Mouse (Mus musculus) left cerebral cortex, adult 18-20 months (tissue): ENCODE measurements around the gene C87436. TPM values are rescaled to one million over a fixed set of nuclear protein-coding genes. Genes with fewer than 3 reads are reported as not detected.

ENCODE experiments used
- DNase-seq, 2 experiments: peaks; one replicate each; pipeline ENCODE4 v3.0.0; 2021 to 2022; ENCODE audit warnings: low spot score in 2 of 2, mixed read lengths in 1 of 2
- total RNA-seq, 2 experiments: library from RNA; stranded (reverse); gene quantifications; 2 replicates each; pipeline ENCODE4 v1.2.3; 2021

Gene C87436
- total RNA-seq, 2 experiments from 2014 or later: 21.6 to 22.8 TPM

DNA sequence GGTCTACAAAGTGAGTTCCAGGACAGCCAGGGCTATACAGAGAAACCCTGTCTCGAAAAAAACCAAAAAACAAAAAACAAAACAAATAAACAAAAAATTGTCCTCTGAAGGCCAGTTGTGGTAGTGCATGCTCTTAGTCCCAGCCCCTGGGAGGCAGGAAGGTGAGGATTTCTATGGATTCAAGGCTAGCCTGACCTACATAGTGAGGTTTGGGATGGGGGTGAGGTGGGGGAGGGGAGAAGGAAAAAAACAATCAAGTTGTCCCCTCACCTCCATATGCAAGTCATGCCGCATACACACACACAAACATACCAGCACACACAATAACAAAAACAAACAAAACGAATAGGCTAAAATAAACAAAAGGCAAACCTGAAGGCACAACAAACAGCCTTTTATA is 70.6 kb downstream of the C87436 start:
- DNase-seq: no peak

- DNase-seq: no peak
Observed at GRCm38 (mm10) chr6:86509194-86509865, 71.2 kb downstream of the C87436 start.

GRCm38 (mm10) chr6:86509866-86510200 is 71.7 kb downstream of the C87436 start:
- DNase-seq: no peak

DNA sequence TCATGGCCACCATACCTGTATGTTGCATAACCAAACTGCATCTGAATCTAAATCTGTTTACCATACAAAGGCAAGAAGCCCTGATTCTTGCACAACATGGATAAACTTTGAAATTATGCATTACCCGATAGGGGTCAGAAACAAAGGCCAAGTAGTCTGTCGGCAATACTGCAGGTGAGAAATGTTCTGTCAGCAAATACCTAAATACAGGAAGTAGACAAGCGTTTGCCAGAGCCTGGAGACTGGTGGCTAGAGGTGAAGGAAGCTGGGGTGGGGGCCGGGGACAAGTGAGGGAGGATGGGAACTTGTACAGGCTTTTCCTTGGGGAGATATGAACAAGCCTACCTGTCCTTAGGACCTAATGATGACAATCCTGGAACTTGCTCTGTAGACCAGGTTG is 72.8 kb downstream of the C87436 start:
- no peak for DNase-seq

DNA sequence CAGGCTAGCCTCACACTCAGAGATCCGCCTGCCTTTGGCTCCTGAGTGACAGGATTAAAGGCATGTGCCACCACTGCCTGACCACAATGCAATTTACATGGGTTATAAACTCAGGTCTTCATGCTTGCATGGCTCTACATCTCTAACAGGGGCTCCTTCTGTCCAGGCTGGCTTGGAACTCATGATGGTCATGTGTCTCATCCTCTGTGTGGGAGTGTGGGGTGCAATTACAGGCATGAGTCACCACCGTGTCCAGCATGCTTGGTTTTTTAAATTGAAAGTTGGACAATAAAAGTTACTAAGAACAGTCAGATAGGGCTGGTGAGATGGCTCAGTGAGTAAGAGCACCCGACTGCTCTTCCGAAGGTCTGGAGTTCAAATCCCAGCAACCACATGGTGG is 75.1 kb downstream of the C87436 start:
- no peak for DNase-seq

DNA sequence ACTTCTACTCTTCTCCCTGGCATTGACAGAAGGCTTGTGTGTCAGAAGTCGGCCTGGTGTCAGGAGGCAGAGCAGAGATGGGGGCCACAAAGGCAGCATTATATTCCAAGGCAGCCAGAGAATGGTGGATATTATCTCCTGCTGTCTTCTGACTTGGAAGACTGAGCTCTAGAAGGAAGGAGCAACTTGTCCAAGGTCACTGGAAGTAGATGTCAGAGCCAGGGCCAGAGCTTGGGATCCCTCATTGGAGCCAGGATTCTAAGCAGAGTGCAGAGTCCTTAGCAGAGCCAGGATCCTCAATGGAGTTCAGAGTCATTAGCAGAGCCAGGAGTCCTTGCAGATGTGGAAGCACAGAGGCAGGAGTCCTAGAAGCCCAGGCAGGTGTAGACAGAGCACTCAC is 77.8 kb downstream of the C87436 start:
- no peak for DNase-seq

DNA sequence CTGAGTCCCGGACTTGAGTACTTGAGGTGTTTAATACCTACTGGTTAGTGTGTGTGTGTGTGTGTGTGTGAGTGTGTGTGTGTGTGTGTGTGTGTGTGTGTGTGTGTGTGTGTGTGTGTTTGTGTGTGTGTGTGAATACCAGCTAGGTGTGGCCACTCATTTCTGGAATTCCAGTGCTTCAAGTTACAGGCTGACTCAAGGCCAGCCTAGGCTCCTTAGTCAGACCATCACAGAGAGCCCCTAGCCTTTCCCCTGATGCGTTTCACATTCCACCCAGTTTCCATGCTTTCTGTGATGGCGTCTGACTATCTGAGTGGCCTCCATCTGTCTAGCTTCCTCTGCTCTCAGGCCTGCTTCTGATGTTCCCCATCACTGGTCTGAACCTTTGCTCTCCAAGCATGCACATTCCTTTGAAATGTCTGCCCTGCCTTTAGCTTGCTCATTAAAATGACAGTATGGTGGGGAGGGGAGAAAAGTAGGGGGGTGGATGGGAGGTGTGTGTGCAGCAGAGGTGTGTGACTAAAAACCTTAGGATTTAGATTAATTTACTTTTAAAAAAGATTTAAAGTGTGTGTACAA is 81.7 kb downstream of the C87436 start:
- DNase-seq: no peak

DNA sequence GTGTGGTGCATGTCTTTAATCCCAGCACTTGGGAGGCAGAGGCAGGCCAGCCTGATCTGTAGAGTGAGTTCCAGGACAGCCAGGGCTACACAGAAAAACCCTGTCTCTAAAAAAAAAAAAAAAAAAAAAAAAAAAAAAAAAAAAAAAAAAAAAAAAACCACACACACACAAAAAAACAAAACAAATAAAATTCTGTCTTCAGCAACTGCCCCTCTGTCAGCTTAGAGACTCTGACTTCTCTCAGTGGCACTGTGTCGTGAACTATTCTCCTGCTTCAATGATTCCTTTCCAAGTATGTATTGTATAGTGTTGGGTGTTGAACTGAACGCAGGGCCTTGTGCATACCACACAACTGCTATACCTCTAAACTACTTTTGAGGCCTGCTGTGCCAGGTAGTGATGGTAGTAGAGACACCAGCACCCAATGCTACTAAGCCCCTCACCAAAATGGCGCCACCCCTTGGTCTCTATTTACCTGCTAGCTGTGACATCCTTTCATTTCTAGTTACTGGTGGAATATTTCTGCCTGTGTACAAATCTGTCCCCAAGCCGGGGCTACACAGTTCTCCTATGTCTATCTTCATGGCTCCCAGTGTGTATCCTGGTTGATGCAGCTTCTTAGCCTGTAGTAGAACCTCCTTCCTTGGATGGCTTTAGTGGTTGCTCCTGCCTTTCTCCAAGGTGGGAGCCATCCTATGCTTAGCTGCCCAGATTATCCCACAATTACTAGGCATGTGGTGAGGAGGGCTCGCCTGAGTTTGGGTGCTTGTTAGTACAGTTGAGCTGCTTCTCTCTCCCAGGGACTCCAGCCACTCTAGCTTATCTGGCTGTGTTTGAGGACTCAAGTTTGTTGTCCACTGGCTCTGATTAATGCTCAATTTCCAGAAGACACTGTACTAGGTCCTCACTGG is 84.1 kb downstream of the C87436 start:
- no peak for DNase-seq

Other genes starting within 250 kb of the C87436 start
- gene Tgfa, start 243.2 kb upstream of the C87436 start, total RNA-seq: 10 to 100 TPM; 13.0 to 17.7 TPM
- 10 to 100 TPM; 20.5 to 21.7 TPM for gene Fam136a, start 72.7 kb upstream of the C87436 start, total RNA-seq
- 10 to 100 TPM; 50.7 to 60.3 TPM for gene Snrpg, start 67.1 kb upstream of the C87436 start, total RNA-seq
- gene Pcyox1, start 41.2 kb upstream of the C87436 start, total RNA-seq: 100 to 1,000 TPM; 105 to 115 TPM
- gene Tia1, start 34.2 kb upstream of the C87436 start, total RNA-seq: 100 to 1,000 TPM in 1 of 2 experiments, 10 to 100 TPM in 1; 97.8 to 102 TPM
- gene Gm44790, start 11.7 kb upstream of the C87436 start, total RNA-seq: under 1 TPM in 1 of 2 experiments, not detected in 1; 0.58 TPM
- gene Pcbp1, start 87.9 kb downstream of the C87436 start, total RNA-seq: 100 to 1,000 TPM; 188 to 189 TPM
- gene Asprv1, start 189.8 kb downstream of the C87436 start, total RNA-seq: 1 to 10 TPM; 1.4 to 1.7 TPM
- 10 to 100 TPM; 21.7 to 24.9 TPM for gene Mxd1, start 230.8 kb downstream of the C87436 start, total RNA-seq
- gene Snrnp27, start 246.1 kb downstream of the C87436 start, total RNA-seq: 10 to 100 TPM; 56.8 to 62.2 TPM